Comparison of ENCODE assay signal across 14 mouse cellular contexts in the genomic region with DNA sequence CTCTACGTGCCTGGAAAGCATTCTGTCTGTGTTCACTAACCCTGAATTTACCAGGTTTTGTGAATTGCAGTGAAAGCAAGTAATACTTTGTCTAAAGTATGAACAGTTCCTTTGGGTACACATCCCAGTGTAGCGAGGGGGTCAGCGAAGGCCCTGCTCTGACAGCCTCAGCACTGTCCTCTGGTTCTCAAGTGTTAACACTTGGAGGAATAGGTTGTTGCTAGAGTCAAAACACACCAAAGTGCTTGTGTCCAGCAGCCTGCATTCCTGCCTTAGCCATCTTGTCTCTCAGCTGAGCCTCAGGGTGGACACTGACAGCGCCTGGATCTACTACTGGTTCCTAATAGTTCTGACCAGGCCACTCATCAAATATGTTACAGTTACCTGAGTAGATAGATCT. TPM values are rescaled to one million over a fixed set of nuclear protein-coding genes. Genes with fewer than 3 reads are reported as not detected.
A peak's percentile ranks its signal among the peaks of the same experiment; 100 is the strongest.
DNase-seq lines count a peak whose midpoint lies in the region; ATAC-seq and TF ChIP-seq lines count a peak whose summit lies in the region.
"Had no signal": no experiment of that assay in that cellular context is flagged by ENCODE, and none has a peak within 500 bp of the region (broad histone marks: within the 10 kb centered on the region; RNA-seq: fewer than 3 reads in every experiment).

No protein-coding gene starts in this region.

- H3K36me3 ChIP-seq in heart, embryonic 14.5 days (ENCODE audit: control insufficient read depth, insufficient read depth, low read length): peaks cover 5% of the 10 kb centered on the region; the same call in 1 of the 2 replicates
- H3K36me3 ChIP-seq in midbrain, embryonic 10.5 days: peaks cover 28% of the 10 kb centered on the region
- no peaks in the 10 kb centered on the region for H3K36me3 ChIP-seq in midbrain, embryonic 15.5 days (replicated peaks)
- H3K36me3 ChIP-seq: embryonic facial prominence, embryonic 15.5 days; liver, embryonic 15.5 days had no signal

- H3K4me3 ChIP-seq in gastrocnemius, adult 2 months: peak overlapping the region; percentile 30
- no peak overlapping the region for H3K4me3 ChIP-seq in heart, embryonic 14.5 days (ENCODE audit: control insufficient read depth in 1 of 2, insufficient read depth in 1 of 2, low read depth in 1 of 2, low read length in 2 of 2)
- no peak overlapping the region for H3K4me3 ChIP-seq in midbrain, embryonic 10.5 days
- H3K4me3 ChIP-seq in midbrain, embryonic 15.5 days: no peak overlapping the region
- H3K4me3 ChIP-seq: embryonic facial prominence, embryonic 15.5 days; liver, embryonic 15.5 days had no signal

- no peaks in the 10 kb centered on the region for H3K27me3 ChIP-seq in heart, embryonic 14.5 days (ENCODE audit: control insufficient read depth, insufficient read depth, low read length)
- H3K27me3 ChIP-seq in midbrain, embryonic 10.5 days (ENCODE audit: low read depth, poor library complexity, severe bottlenecking): no peaks in the 10 kb centered on the region
- H3K27me3 ChIP-seq in midbrain, embryonic 15.5 days (replicated peaks): no peaks in the 10 kb centered on the region
- H3K27me3 ChIP-seq: embryonic facial prominence, embryonic 15.5 days; liver, embryonic 15.5 days; Patski had no signal

- no peak overlapping the region for H3K4me2 ChIP-seq in heart, embryonic 14.5 days (ENCODE audit: low read length)
- H3K4me2 ChIP-seq in midbrain, embryonic 15.5 days: no peak overlapping the region
- H3K4me2 ChIP-seq: embryonic facial prominence, embryonic 15.5 days; liver, embryonic 15.5 days had no signal

- intact Hi-C loops in gastrocnemius, adult 2 months (cut with DNase I): loop anchor here (2.0 to 5.0 kb wide), 2 partner anchors 65 to 421 kb away; no protein-coding TSS in a partner anchor
- intact Hi-C loops in gastrocnemius, postnatal 36 days (cut with DNase I): loop anchor here (5.0 to 10.0 kb wide), 2 partner anchors 166 to 419 kb away; no protein-coding TSS in a partner anchor
- intact Hi-C loops in heart, postnatal 36 days (cut with DNase I): no loop called here

- H3K4me1 ChIP-seq in heart, embryonic 14.5 days (ENCODE audit: control insufficient read depth in 2 of 2, insufficient read depth in 2 of 2, low read length in 2 of 2): peaks cover 22 to 61% of the 10 kb centered on the region in 2 experiments
- H3K4me1 ChIP-seq in midbrain, embryonic 10.5 days: peaks cover 60% of the 10 kb centered on the region
- H3K4me1 ChIP-seq in midbrain, embryonic 15.5 days: peaks cover 11% of the 10 kb centered on the region
- H3K4me1 ChIP-seq: embryonic facial prominence, embryonic 15.5 days had no signal

- no peak overlapping the region for H3K9ac ChIP-seq in heart, embryonic 14.5 days (ENCODE audit: low read length)
- H3K9ac ChIP-seq in midbrain, embryonic 15.5 days: no peak overlapping the region
- H3K9ac ChIP-seq: embryonic facial prominence, embryonic 15.5 days; liver, embryonic 15.5 days had no signal

- DNase-seq in gastrocnemius, adult 2 months: no peak
- DNase-seq in gastrocnemius, postnatal 36 days: no peak
- no peak for DNase-seq in heart, postnatal 36 days
- DNase-seq in midbrain, embryonic 10.5 days (ENCODE audit: low spot score): peak; percentile 10
- no peak for DNase-seq in right cerebral cortex, adult 2 months (ENCODE audit: low spot score in 2 of 2)
- DNase-seq: cerebellum, adult 11 months; right cerebral cortex, adult 18-20 months; thymus, postnatal 25 days had no signal

- no peak for ATAC-seq in heart, embryonic 14.5 days (ENCODE audit: insufficient number of reproducible peaks, insufficient read depth, low FRiP score, low read depth)
- ATAC-seq in midbrain, embryonic 15.5 days (replicated peaks): no peak
- ATAC-seq: CD4-positive, CD25-positive, alpha-beta regulatory T cell, adult 4 months had no signal

- no peaks in the 10 kb centered on the region for H3K9me3 ChIP-seq in heart, embryonic 14.5 days (ENCODE audit: control insufficient read depth, low read length)
- no peaks in the 10 kb centered on the region; the same call in 1 of the 2 replicates for H3K9me3 ChIP-seq in midbrain, embryonic 10.5 days (replicated peaks)
- H3K9me3 ChIP-seq in midbrain, embryonic 15.5 days: no peaks in the 10 kb centered on the region
- H3K9me3 ChIP-seq: embryonic facial prominence, embryonic 15.5 days; liver, embryonic 15.5 days had no signal

- peak overlapping the region; percentile 88 for H3K27ac ChIP-seq in gastrocnemius, adult 2 months
- H3K27ac ChIP-seq in heart, embryonic 14.5 days (replicated peaks in 1 of 2; ENCODE audit: control insufficient read depth in 1 of 2, insufficient read depth in 1 of 2, low read depth in 2 of 2, low read length in 2 of 2): peak overlapping the region; percentile 30 to 78
- no peak overlapping the region for H3K27ac ChIP-seq in midbrain, embryonic 10.5 days (replicated peaks)
- H3K27ac ChIP-seq in midbrain, embryonic 15.5 days: no peak overlapping the region
- H3K27ac ChIP-seq: embryonic facial prominence, embryonic 15.5 days; liver, embryonic 15.5 days had no signal

- WGBS in heart, embryonic 14.5 days: 75% methylated on average over 4 of the region's 4 CpGs
- 96% methylated on average over 4 of the region's 4 CpGs for WGBS in midbrain, embryonic 10.5 days
- WGBS in midbrain, embryonic 15.5 days: 93% methylated on average over 4 of the region's 4 CpGs

- no peak for TF ChIP-seq CTCF in gastrocnemius, adult 2 months (IDR thresholded peaks at IDR 0.05)

RNA-seq across cellular contexts. Expression of gene Qk, which starts 6.3 kb away (rescaled TPM):
- total RNA-seq in gastrocnemius, adult 2 months (2021): 100 to 1,000 TPM; 236 to 397 TPM
- total RNA-seq in gastrocnemius, postnatal 36 days (2021): 100 to 1,000 TPM; 212 to 251 TPM
- polyA plus RNA-seq in heart, embryonic 14.5 days (2014; fragmentation: Nextera tagmentation; extraction: Ambion mirVana): 71.8 and 76.2 TPM in 2 replicates
- 100 to 1,000 TPM; 419 to 431 TPM for total RNA-seq in heart, postnatal 36 days (2021)
- 47.7 and 49.5 TPM in 2 replicates for polyA plus RNA-seq in midbrain, embryonic 10.5 days (2016; fragmentation: Nextera tagmentation; extraction: Ambion mirVana)
- 34.5 and 39.0 TPM in 2 replicates for polyA plus RNA-seq in midbrain, embryonic 15.5 days (2015; fragmentation: Nextera tagmentation; extraction: Ambion mirVana)

Comparison
In these comparisons a context has a peak if more than half of its experiments do, and no peak if none do; other contexts are left out.
1. H3K27ac ChIP-seq: peak in gastrocnemius, adult 2 months (single experiment) and heart, embryonic 14.5 days (2 of 2); none in midbrain, embryonic 10.5 days (single experiment) and midbrain, embryonic 15.5 days (single experiment).